Mouse (Mus musculus) megakaryocyte, embryonic 14.5 days (primary cell): ENCODE data around the gene Hoxc9.

ENCODE experiments used
- FLI1 ChIP-seq: IDR thresholded peaks from 2 replicates; pipeline ENCODE4 v1.6.1; 2012; ENCODE audit warnings: low read length, inconsistent platforms, mixed read lengths
- GATA1 ChIP-seq: IDR thresholded peaks from 3 replicates; pipeline ENCODE4 v1.6.1; 2012; ENCODE audit warnings: mixed read lengths, low read length, inconsistent platforms, borderline replicate concordance

- TF ChIP-seq GATA1: no peak
- TF ChIP-seq FLI1: no peak
Measured at GRCm38 (mm10) chr15:102965892-102966775, 10.1 kb upstream of the Hoxc9 start.
